Mouse (Mus musculus) spleen, adult 12 weeks (tissue): ENCODE data around the gene Lingo2.
"Not testable (repeated sequence)": the region's sequence is repeated elsewhere in the genome, so short reads cannot be mapped to it uniquely, and the experiment has no call there.

Experiments used
- DNase-seq: peaks from one replicate; pipeline ENCODE4 v3.0.0; 2022; ENCODE audit warnings: low spot score

The Lingo2 gene

DNA sequence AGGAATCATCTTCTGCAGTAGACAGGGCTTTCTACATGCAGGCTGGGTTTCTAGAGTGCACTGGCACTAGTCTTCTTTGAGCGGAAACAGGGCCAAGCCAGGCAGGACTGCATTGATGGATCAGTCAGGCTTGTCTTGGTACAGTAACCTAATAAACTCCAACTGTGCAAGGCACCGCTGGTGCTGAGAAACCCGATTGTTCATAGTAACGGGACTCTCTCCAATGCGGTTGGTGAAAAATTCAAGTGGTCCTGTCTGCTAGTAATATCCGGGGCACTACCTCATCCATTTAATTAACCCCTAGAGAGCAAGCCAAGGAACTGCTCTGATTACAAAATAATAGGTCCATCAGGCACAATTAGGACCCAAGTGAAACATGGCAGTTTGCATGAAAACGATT lies 1106.4 kb downstream of the Lingo2 start:
- DNase-seq = no peak

DNA sequence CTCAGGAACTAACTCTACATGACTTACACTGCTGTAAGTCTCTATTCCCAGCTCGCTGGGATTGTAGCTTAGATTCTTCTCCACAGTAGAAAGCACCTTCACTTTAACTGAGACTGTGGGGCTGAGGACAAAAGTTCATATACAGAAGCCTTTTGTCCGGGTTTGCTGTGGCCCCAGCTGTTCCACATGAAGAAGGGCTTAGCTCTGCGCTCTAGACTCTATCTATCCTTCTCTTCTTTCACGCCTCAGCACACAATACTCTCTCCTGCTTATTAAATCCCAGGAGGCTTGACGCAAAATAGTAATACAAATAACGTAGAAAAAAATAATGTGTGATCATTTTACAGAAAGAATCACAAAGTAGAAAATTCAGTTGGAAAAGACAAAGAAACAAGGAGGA lies 1107.0 kb downstream of the Lingo2 start:
- no peak for DNase-seq

DNA sequence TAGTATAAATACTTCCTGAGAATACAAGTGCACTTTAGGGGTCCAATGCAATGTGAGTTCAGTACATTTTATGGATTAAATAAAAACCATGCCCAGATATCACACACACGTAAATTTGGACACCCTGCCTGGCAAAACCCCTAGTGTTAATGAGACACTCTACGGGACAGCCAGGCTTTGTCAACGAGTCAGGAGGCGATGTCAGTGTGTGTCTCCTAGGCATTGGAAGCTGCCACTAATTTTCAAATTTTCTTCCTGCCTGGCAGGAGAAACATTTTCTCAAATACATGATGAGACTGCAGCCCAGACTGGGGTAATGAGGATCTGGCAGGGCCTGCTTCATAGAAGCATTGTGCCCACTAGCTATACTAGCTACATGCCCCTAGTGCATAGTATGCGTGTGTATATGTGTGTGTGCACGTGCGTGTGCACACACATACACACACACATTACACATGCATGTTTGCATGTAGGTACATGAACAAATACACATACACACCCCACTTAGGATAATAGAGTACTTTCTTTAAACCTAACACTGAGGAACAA lies 1128.2 kb downstream of the Lingo2 start:
- no peak for DNase-seq

DNA sequence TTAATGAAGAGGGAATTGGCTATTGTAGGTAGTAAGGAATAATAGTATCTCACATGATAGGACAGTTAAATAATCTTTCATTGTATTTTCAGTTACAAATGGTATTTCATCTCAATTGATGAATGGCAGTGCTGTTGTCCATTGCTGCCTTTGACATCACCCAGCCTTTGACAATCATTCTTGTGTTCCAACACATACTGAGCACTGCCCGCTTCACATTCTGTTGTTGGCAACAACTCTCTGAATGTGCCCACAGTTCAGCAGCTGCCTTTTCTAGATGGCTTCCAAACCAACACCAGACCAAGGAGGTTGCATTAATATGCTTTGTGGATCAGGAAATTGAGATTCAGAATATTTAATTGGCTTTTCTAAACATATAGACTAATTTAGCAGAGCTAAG lies 1130.8 kb downstream of the Lingo2 start:
- no peak for DNase-seq

DNA sequence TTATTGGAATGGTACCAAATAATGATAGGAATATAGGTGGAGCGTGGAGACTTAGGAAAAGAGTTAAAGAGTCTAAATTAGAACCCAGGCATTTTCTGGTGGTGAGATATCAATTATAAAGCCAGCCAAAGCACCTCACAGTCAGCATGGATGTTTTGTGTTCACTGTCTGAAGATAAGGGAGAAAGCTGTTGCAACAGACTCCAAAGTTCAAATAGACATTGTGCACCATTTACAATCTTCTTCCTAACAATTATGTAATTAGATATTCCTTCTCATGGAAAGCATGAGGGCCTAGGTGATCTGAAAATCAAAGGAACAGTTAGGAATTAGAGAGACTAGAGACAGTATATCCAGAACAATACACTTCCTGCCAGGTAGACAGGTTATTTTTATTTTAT lies 1136.8 kb downstream of the Lingo2 start:
- DNase-seq = no peak

DNA sequence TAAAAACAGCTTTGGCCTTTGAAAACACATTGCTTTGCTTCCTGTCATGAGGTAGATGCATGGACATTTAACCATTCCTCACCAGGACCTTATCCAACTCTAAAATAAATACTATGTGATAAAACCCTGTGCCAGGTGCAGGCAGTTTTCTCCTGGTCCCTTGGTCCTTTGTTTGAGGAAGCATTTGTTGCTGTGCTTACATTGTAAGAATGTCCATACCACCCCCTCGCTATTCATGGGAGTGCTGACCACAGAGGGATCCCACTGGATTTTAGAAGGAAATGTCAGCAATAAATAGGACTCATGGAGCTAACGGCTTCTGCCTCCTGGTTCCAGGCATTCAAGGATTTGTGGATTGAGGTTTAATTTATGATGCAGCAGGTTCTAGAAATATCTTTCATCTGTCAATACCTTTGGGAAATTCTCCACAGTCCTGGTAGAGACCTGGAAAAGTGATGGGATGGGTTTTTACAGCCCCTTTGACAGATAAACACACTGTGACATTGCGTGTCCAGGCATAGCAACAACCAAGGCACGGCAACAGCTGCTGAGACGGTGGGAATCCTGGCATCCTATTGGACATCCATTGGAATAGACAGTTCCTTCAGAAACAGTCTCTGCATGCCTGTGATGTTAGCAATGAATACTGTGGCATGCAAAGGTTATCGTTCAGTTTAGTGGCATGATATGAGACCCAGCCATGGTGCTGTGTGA lies 1143.9 kb downstream of the Lingo2 start:
- no peak for DNase-seq

DNA sequence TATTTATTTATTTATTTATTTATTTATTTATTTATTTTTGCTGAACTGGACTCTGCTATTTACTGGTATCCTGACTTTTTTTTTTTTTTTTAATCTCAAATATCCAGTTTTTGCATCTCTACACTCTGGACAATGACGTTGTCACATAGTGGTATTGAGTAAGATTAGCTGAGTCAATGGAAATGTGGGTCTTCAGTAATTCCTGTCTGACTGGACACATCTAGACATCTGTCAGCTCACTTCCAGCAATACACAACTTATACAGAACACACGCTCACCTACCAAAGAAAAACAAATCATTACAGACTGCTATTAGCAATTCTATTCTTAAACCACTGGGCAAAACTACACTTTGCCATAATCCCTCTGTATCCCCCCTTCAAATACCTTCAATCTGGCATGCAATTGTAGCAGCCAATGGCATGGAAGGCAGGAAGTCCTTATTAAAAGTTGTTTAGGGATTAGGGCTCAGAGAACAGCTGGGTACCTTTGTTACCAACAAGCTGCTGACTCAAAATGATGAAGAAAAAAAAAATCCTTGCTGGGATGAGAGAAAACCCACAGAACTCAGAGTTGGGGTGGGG lies 1144.6 kb downstream of the Lingo2 start:
- DNase-seq = no peak

DNA sequence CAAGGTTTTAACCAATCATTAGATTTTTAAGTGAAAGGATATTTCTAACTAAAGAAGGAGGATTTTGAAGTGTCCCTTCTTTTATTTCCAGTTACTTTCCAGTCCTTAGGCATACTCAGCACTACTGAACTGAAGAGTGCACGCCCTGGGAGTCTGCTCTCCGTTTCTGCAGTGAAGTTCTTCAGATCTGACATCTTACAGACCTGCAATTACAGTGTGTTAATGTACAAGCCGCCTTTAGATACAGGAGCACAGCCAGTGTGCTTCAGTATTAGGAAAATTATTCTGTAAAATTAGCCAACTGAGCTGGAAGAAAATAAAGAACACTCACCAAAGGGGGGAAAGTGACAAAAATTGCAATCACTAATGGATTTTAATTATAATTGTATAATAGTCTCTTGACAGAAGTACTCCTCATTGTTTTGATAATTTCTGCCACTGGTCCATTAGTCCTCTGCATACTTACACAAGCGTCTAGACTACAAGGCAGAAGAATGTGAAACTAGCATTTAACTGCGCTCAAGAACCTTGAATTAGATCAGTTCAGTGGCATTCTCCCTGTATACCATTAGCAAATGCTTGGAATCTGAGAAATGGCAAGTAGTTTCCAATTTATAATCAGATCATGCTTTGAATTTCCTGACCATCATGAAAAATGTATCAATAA lies 1167.2 kb downstream of the Lingo2 start:
- no peak for DNase-seq

DNA sequence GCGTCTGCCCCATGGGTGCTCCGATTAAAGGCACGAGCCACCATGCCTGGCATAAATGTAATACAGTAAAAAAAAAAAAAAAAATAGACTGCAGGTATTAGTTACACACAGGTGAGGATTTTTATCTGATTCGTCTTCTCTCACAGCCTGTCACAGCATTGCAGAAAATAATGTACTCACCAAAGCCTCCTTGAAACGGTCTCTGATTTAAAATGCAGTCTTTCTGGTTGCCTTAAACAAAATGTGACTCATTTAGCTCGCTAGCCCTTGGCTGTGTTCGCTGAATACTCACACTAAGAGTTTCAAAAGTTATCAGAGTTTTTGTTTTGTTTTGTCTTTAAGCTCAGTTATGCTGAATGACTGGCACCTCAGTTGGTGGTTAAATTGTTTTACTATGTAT lies 1180.7 kb downstream of the Lingo2 start:
- no peak for DNase-seq

DNA sequence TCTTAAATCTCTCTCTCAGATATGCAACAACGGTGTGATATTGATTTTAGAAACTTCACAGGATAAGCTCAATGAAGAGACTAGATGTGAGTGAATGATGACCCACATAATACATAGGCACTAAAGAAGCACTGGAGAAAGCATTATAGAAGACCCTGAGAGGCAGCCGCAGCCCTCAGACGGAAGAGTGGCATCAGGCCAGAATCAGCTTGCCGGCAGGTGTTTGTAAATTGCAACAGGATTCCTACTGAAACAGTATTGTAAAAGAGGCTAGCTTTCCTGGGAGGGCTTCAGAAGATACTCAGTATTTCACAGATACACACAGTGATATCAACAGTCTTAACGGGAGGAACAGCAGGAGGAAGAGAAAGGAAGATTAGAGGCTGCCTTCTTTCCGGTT lies 1184.6 kb downstream of the Lingo2 start:
- DNase-seq = no peak

DNA sequence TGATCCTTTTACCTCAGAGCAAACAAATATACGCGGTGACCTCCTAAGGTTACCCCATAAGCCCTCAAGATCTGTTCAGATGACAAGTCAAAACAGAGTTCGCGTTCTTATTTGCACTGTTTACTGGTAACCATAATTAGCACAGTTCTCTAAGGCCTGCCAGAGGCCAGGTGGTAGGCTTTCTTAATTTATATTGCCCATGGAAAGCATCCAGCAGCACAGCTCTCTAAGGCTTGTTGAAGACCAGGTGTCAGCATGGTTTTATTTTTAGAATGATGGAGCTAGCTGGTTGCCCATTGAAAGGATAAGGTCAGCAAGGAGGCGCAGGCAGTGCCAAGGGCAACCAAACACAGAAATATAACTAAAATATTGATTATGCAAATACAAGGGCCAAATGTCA lies 1190.4 kb downstream of the Lingo2 start:
- no peak for DNase-seq

DNA sequence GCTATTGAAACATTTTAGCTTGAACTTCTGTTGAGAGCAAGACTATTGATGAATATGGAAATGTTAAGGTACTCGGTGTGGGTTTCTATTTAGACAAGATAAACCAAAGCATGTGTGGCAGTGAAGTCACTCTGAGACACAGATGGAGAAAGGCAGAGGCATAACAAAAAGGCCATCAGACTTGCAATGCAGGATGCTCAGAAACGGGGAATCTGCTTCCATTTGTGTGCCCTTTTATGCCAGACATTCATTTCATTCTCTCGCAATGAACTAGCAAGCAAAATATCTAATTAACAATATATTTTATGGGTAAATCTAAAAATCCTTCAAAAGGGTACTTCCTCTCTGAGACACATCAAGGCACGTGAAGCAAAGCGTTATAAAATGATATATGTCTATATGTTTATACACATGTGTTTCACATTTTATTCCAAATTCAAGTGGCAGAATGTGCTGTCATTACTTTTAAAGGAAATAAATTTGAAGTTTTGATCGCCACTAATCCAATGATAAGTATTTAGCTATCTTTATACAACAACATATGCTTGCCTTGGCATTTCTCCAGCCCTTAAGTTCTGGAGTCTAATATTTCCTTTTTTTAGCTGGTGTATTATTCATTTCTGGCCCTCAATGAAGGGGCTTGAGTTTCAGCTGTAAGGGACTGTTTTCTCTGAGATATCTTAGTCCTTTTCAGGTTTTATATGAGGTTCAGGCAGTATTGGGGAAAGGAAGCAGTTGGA lies 1199.3 kb downstream of the Lingo2 start:
- DNase-seq = no peak

DNA sequence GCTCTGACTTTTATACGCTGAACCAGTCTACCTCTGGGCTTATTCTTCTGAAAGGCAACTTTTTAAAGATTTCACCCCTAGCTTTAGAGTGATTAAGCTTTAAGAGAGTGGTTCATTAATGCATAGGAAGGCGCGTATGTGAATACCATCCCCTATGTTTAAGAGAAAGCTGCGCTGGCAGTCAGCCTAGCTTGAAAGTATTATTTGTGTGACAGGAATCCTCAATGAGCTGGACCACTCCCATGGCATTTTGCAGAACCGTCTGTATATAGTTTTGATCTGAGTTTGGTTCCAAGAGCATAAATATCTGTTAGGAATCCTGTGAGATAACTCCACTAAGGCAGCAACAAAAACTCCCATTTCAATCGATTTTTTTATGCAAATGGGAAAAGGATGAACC lies 1204.9 kb downstream of the Lingo2 start:
- no peak for DNase-seq

DNA sequence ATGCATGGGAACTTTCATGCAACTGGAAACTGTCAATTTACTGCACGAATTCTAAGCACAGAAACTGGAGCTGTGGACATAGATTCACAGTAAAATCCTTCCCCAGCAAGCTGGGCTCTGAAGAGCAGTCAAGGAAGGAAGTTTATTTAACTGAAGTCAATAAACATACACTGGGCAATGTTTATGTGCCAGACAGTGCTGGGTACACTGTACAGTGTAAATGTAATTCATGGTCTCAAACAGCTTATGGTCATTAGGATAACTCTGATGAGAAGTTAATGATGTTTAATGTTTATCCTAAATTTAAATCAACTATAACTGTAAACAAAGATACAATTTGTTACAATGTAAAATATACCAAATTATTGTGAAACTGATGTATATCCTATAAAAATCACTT lies 1226.8 kb downstream of the Lingo2 start:
- no peak for DNase-seq

DNA sequence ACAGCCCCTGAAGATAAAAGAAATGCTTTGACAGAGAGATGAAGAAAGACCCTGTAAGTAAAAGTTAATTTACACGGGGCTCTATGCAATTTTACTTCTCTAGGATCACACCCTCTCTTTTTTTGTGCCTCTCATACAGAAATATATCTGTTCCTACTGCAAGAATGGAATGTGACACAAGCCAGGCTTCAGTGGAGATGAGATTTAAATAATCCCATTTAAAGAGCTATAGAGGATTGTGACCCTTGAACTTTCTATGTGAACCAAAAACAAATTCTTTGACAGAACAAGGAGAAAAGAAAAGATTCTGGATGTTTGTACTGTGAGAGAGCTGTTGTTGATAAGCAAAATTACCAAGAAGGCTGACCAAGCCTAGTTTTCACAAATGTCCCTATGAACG lies 1247.4 kb downstream of the Lingo2 start:
- DNase-seq = no peak

DNA sequence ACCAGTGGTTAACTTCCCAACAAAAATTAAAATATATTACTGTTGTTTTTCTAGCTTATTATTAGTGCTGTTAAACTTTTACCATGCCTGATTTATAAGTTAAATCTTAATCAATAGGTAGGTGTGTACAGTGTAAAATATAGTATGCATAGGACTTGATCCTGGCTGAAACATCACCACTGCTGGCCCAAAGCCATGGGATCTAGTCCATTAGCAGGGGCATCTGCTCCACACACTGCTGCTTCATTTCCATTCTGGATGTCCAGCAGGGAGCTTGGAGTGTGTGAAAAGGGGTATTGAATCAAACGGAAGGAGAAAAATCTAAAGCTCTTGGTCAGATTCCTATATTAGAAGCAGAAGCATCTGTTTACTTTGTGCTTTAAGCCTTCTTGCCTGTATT lies 1248.9 kb downstream of the Lingo2 start:
- no peak for DNase-seq

DNA sequence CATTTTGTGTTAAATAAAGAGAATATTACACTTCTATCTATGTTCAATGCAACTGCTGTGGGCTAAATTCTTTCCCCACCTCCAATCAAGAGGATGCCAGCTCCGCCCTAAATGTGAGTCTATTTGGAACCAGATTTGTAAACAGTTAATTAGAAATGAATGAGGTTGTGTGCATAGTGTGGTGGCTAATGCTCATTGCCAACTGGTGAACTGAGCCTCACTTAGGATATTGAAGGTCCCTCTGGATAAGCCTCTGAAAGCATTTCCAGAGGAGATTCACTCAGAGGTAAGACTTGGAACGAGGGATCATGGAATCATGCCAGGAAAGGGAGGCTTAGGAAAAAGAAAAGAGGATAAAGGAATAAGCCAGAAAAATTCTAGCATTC lies 1256.4 kb downstream of the Lingo2 start:
- no peak for DNase-seq

DNA sequence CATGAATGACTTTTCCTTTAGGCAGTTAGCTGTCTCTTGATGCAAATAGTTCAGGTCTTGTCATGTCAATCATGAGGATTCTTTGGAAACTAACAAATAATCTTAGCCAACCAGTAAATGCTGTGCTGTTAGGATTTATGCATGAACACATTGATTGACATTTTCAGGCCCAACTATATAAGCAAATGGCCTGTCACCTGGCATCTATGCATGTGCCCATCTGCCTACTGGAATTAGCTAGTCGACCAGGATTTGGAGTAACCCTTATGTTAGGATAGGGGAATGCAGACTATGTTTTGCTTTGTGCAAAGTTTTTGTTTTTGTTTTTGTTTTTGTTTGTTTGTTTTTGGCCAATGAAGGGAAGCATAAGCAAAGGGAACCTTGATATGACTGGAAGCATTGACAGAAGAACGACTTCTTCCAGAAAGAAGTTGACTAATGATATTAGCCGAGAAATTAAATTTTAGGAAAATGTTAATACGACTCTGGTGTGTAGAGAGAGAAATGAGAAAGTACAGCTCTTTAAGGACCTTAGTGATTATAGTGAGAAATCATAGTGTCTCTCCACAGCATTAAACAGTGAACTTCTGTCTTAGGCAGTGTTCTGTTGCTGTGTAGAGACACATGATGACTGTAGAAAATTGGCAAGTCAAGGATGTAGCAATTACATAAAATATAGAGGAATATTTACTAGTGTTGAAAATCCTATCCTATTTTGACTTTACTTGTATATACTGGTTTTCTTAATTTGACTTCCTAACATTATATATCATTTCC lies 1257.0 kb downstream of the Lingo2 start:
- no peak for DNase-seq

DNA sequence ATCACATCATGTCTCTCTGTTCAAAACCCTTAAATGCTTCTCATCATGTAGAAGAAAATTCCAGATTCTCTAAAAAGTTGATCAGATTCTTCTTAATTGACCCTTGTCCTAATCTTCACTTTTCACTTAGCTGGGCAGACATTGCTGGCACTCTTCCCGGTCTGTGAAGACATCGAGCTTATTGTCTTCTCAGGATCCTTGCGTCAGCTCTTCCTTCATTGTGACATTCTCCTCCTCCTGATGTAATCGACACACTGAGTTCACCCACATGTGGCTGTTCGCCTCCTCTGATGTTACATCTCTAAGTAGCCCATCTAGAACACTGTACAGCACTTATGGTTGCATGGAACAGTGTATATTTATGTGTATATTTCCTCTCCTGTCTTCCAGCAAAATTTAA lies 1261.0 kb downstream of the Lingo2 start:
- no peak for DNase-seq

DNA sequence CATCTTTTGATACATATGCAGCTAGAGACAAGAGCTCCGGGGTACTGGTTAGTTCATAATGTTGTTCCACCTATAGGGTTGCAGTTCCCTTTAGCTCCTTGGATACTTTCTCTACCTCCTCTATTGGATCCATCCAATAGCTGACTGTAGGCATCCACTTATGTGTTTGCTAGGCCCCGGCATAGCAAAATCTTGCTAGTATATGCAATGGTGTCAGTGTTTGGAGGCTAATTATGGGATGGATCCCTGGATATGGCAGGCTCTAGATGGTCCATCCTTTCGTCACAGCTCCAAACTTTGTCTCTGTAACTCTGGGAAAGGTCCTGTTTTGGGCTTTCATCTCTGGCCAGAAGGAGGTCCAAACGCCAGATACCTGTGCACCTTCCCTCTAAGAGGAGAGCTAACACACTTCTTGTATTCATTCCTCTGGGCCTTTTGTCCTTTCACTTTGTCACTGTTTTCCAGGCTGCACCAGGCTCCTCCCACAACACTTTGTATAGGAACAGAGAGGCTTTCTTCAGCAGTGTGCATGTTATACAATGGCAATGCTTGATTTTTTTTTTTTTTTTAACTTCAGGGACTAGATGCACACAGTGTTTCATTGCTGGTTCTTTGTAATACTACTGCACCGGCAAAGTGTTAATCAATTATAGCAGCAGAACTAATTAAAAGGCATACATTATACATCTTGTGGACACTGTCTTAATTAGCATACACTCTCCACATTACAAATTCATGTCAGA lies 1262.9 kb downstream of the Lingo2 start:
- not testable (repeated sequence) for DNase-seq
